Mouse (Mus musculus): ENCODE data around the gene Morf4l2.

- TF ChIP-seq CTCF (IDR thresholded peaks at IDR 0.05; ENCODE audit: low read depth) (peak; percentile 40), EP300 (IDR thresholded peaks at IDR 0.05; ENCODE audit: low read depth) (no peak)
Measured at GRCm38 (mm10) chrX:136761103-136762074, 17.9 kb upstream of the Morf4l2 start.
